Mouse (Mus musculus): Measurements from ENCODE around the gene Bpifc. TPM values are rescaled to one million over a fixed set of nuclear protein-coding genes. Genes with fewer than 3 reads are reported as not detected.
A peak's percentile ranks its signal among the peaks of the same experiment; 100 is the strongest.

The Bpifc gene
- polyA plus RNA-seq, 1 experiment from 2014 or later, result not detected

DNA sequence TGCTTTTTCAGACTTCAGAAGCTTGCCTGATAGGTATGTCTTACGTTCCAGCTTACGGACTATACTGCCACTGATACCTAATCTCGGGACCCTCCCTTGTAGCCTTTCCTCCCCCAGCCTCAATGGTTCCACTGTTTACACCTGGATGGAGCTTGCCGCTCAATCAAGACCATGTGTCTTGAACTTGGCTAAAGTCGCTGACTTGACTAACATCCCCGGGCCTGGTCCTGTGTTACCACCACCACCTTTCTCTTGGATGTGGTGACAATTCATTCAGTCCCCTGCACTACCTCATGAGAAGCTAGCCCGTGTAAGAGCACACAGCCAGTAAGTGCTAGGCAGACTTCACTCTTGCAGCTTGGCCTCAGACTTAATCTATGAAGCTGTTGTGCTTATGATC lies 47.4 kb downstream of the Bpifc start:
- WGBS, result 89% methylated on average over 7 of the region's 7 CpGs
- Histone ChIP-seq H3K27me3 (ENCODE audit: poor library complexity, severe bottlenecking) (no peaks in the 10 kb centered on the region), H3K27ac (no peak overlapping the region), H3K9me3 (no peaks in the 10 kb centered on the region), H3K4me3 (no peak overlapping the region), H3K36me3 (replicated peaks) (no peaks in the 10 kb centered on the region), H3K4me1 (no peaks in the 10 kb centered on the region)
- DNase-seq (ENCODE audit: extremely low spot score, low spot score), result no peak

DNA sequence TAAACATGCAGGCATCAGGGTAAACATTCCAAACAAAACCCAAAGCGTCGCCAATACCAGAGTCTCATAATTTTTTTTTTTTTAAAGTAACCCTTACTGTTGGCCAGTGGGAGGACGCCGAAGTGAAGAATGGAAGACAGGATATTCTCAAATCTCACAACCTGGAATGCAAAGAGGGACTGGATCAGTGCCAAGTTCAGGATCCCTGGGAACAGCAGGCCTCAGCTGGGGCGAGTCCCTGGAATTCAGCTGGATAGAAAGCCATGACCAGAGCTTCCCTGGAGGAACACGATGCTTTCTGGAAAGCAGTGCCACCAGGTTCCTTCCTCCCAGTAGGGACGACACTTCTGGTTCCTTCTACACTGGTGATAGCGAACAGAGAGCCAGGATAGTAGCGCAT lies 48.8 kb downstream of the Bpifc start:
- no peak for DNase-seq (ENCODE audit: extremely low spot score, low spot score)
- no peaks in the 10 kb centered on the region for H3K27me3 ChIP-seq (ENCODE audit: poor library complexity, severe bottlenecking)
- H3K36me3 ChIP-seq (replicated peaks), result no peaks in the 10 kb centered on the region
- 82% methylated on average over 9 of the region's 9 CpGs for WGBS
- H3K4me3 ChIP-seq, result no peak overlapping the region
- H3K4me1 ChIP-seq, result no peaks in the 10 kb centered on the region
- no peaks in the 10 kb centered on the region for H3K9me3 ChIP-seq
- H3K27ac ChIP-seq, result no peak overlapping the region

DNA sequence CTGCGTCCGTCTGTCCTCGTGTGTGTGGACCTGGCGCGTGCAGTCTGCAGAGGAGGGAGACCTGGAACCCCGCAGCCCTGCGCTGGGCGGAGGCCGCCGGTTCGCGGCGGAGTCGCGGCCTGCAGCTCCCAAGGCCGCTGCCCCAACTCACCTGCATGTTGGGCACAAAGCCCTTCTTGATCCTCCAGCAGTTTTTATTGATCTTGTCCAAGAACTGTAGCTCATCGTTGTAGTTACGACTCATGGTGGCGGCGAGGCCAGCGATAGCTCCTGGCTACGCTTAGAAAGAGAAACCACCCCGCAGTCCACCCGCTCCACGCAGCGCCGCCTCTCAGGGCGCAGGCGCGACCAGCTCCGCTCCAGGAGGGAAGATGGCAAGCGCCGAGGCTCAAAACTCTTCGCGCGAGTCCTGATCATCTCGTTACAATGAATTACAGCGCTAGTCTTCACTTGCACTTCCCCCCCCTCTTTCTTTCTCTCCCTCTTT lies 54.2 kb downstream of the Bpifc start, which contains the start of gene Rtcb:
TSS of gene Rtcb (minus strand) at position 360 of the 487 bp plus-strand sequence.
- under 1% methylated on average over 38 of the region's 38 CpGs for WGBS
- H3K27ac ChIP-seq, result peak within 1 kb of the TSS; percentile 92
- peak; percentile 91 for DNase-seq (ENCODE audit: extremely low spot score, low spot score)

DNA sequence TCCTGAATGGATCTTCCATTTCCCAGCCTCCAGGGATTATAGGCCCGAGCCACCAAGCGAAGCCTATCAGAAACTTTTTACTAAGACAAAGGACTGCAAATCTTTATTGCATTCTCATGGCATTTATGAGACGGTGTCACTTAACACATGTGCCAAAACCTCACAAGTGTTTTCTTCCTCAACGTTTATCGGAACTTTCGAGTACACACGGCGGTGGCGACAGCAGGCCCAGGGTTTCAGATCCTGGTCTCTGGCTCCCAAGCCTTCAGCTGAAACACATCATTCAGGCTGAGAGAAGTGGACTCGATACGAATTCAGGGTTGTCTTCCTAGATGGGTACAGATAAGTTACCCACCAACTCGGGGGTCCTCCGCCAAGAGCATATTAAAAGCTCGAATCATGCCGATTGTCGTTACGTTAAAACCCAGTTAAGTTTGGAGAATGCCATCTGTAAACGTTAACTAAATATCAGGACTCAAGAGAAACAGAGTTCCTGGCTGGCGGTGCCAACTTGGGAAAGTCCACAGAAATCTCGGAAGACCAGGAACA lies 54.8 kb downstream of the Bpifc start:
- Histone ChIP-seq H3K9me3 (no peaks in the 10 kb centered on the region), H3K4me3 (peak overlapping the region; percentile 90), H3K36me3 (replicated peaks) (peaks cover 37% of the 10 kb centered on the region), H3K27me3 (ENCODE audit: poor library complexity, severe bottlenecking) (no peaks in the 10 kb centered on the region), H3K4me1 (peaks cover 9% of the 10 kb centered on the region), H3K27ac (peak overlapping the region; percentile 92)
- no peak for DNase-seq (ENCODE audit: extremely low spot score, low spot score)
- WGBS, result 7% methylated on average over 20 of the region's 20 CpGs

More for the DNA sequence above, 54.2 kb downstream of the Bpifc start, which contains the start of gene Rtcb:
- Histone ChIP-seq H3K9me3 (no peaks in the 10 kb centered on the region), H3K36me3 (replicated peaks) (peaks cover 32% of the 10 kb centered on the region), H3K4me3 (peak within 1 kb of the TSS; percentile 90), H3K4me1 (peaks cover 9% of the 10 kb centered on the region), H3K27me3 (ENCODE audit: poor library complexity, severe bottlenecking) (no peaks in the 10 kb centered on the region)

DNA sequence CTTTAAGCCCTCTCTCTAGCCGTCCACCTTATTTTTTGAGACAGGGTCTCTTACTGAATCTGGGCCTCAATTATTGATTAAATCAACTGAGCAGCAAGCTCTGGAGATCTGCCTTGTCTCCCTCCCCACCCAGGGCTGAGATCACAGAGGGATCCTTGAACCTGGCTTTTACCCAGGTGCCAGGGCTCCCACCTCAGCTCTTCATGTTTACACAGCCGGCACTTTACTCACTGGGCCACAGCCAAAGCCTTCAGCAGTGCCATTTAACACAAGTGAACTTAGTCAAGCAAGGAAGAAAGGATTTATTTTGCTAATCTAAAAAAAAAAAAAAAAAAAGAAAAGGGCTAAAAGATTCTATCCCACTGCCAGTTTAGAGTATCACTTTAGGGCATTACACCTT lies 57.3 kb downstream of the Bpifc start:
- Histone ChIP-seq H3K27ac (no peak overlapping the region), H3K4me1 (peaks cover 9% of the 10 kb centered on the region), H3K4me3 (no peak overlapping the region), H3K9me3 (no peaks in the 10 kb centered on the region), H3K36me3 (replicated peaks) (peaks cover 63% of the 10 kb centered on the region), H3K27me3 (ENCODE audit: poor library complexity, severe bottlenecking) (no peaks in the 10 kb centered on the region)
- WGBS, result 91% methylated on average over 2 of the region's 2 CpGs
- no peak for DNase-seq (ENCODE audit: extremely low spot score, low spot score)

DNA sequence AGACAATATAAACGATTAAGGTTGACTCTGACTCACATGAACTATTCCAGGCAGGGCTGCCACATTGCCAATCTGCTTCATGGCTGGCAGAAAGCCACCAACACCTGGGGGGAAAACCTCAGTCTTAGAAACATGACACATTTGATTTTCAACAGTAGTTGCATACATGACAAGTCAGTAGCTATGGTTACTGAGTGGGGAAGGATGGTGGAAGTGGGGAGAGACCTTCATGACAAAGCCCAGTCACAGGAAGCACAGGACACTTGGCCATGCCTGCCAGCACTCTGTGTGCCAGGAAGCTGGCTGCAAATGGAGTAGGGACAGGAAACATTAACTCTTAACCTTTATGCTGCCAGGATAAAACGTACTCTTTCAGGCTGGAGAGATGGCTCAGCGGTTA lies 58.3 kb downstream of the Bpifc start:
- WGBS, result 87% methylated on average over 3 of the region's 3 CpGs
- H3K36me3 ChIP-seq (replicated peaks), result peaks cover 73% of the 10 kb centered on the region

DNA sequence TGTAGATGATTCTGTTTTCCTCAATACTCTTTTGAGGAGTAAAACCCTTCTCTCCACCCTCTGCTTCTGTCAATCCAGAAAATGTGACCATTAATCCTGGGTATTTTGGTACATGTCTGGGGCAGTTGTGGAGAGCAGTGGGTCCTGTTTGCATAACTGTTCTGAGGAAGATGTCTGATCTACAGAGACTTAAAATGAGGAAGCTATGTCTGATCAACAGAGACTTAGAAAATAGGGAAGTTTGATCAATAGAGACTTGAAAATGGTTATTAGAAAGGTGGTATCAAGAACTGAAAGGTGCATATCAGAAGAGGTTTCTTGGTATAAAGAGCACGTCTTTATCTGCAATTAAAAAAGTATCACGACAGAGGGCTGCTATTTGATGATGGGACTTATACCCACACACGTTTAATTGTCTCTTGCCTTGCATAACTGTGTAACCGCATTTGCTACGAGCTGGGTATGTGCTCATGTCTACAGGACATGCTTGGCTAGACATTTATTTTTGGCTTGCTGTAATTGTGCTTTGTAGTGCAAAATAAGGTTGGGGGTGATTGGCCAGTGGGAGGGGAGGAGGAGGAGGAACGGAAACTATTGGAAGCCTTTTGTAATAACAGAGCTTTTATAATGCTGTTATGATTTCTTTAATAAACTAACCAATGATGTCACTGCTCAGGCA lies 59.8 kb downstream of the Bpifc start:
- Histone ChIP-seq H3K9me3 (no peaks in the 10 kb centered on the region), H3K36me3 (replicated peaks) (peaks cover 88% of the 10 kb centered on the region), H3K4me3 (no peak overlapping the region), H3K4me1 (peaks cover 8% of the 10 kb centered on the region), H3K27ac (no peak overlapping the region), H3K27me3 (ENCODE audit: poor library complexity, severe bottlenecking) (no peaks in the 10 kb centered on the region)
- no peak for DNase-seq (ENCODE audit: extremely low spot score, low spot score)
- 91% methylated on average over 6 of the region's 6 CpGs for WGBS

More for the DNA sequence above, 58.3 kb downstream of the Bpifc start:
- H3K27me3 ChIP-seq (ENCODE audit: poor library complexity, severe bottlenecking), result no peaks in the 10 kb centered on the region
- H3K27ac ChIP-seq, result no peak overlapping the region
- no peak for DNase-seq (ENCODE audit: extremely low spot score, low spot score)
- no peak overlapping the region for H3K4me3 ChIP-seq
- H3K4me1 ChIP-seq, result peaks cover 9% of the 10 kb centered on the region
- H3K9me3 ChIP-seq, result no peaks in the 10 kb centered on the region

DNA sequence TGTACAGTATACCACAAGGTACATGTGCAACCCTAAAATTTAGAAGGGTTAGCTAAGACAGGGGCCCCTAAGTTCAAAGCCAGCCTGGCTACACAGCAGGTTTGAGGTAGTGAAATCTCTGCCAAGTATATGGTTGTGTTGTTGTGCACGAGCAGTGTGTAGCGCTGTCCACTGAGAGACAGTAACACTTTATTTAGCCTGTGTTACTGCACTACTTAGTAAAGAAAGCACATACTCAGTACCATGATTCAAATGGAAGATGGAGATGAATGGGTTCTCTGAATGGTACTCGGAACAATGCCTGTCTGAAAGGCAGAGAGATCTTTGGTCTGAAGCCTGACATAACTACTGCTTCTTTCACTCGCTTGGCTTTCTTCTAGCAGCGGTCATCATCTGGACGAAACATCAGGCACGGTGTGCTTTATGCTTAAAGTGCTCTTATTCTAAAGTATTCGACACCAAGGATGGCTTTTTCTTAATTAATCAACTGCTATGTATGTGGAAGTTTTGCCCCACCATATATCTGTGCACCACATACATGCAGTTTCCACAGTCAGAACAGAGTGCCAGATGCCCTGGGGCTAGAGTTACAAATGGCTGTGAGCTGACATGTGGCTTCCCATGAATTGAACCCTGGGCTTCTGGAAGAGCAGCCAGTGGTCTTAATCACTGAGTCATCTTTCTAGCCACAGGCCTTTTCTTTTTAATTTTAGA lies 63.1 kb downstream of the Bpifc start:
- WGBS, result 96% methylated on average over 8 of the region's 8 CpGs
- no peak overlapping the region for H3K4me3 ChIP-seq
- no peaks in the 10 kb centered on the region for H3K4me1 ChIP-seq
- no peaks in the 10 kb centered on the region for H3K27me3 ChIP-seq (ENCODE audit: poor library complexity, severe bottlenecking)
- no peaks in the 10 kb centered on the region for H3K9me3 ChIP-seq
- H3K36me3 ChIP-seq (replicated peaks), result peaks cover 100% of the 10 kb centered on the region
- H3K27ac ChIP-seq, result no peak overlapping the region
- DNase-seq (ENCODE audit: extremely low spot score, low spot score), result no peak

DNA sequence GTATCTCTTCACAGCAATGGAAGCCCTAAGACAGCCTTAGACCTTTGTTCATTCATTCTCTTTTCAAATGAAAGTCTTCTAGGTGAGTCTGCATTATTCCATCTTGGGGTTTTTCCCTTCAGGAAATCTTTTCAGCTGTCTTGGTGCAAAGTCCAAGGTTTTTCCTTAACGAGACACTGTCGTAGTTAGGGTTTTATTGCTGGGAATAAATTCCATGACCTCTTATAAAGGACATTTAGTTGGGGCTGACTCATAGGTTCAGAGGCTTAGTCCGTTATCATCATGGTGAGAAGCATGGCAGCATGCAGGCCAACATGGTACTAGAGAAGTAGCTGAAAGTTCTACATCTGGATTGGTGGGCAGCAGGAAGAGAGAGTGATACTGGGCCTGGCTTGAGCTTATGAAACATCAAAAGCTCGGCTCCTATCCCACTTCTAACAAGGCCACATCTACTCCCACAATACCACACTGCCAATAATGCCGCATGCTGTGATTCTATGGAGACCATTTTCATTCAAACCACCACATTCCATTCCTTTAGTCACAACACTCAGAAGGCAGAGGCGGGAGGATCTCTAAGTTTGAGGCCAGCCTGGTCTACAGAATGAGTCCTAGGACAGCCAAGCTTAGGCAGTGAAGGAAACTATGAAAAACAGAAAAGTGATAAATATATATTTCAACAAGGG lies 75.3 kb downstream of the Bpifc start:
- DNase-seq (ENCODE audit: extremely low spot score, low spot score), result no peak
- no peaks in the 10 kb centered on the region for H3K27me3 ChIP-seq (ENCODE audit: poor library complexity, severe bottlenecking)
- no peak overlapping the region for H3K4me3 ChIP-seq
- 94% methylated on average over 6 of the region's 6 CpGs for WGBS
- H3K4me1 ChIP-seq, result no peaks in the 10 kb centered on the region
- peaks cover 12% of the 10 kb centered on the region for H3K9me3 ChIP-seq
- H3K36me3 ChIP-seq (replicated peaks), result peaks cover 65% of the 10 kb centered on the region
- H3K27ac ChIP-seq, result no peak overlapping the region

DNA sequence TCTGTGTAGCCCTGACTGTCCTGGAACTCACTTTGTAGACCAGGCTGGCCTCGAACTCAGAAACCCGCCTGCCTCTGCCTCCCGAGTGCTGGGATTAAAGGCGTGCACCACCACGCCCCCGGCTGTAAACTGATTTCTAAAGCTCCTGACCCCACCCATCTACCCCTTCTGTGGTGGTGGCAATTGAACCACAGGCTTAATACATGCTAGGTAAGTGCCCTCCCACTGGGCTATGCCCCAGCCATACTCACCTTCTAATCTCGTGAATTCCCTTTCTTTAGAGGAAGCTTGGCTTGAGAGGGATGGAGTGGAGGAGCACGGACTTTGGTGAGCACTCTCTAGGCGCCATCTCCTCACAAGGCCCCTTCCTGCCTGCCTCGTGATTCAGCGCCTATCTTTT lies 81.7 kb downstream of the Bpifc start:
- Histone ChIP-seq H3K36me3 (replicated peaks) (peaks cover under 1% of the 10 kb centered on the region; the same call in 1 of the 2 replicates), H3K9me3 (no peaks in the 10 kb centered on the region), H3K27me3 (ENCODE audit: poor library complexity, severe bottlenecking) (peaks cover 43% of the 10 kb centered on the region), H3K27ac (no peak overlapping the region), H3K4me3 (no peak overlapping the region), H3K4me1 (peaks cover 23% of the 10 kb centered on the region)
- 90% methylated on average over 11 of the region's 11 CpGs for WGBS
- DNase-seq (ENCODE audit: extremely low spot score, low spot score), result no peak

DNA sequence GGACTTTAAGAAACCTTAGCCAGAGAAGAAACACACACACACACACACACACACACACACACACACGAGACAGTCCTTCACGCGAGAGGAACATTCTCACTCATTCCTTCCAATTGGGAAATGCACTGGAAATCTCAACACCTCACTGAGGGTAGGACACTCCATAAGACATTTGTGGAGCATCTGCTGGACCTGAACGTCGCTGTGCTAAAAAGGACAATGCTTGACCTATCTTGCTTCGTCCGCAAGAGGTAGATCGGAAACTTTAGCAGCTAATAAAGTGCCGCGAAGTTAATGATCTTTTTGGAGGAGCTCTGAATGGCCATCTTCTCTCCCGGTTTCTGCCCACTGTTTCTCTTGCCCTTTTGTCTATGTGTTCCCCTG lies 82.5 kb downstream of the Bpifc start:
- Histone ChIP-seq H3K36me3 (replicated peaks) (no peaks in the 10 kb centered on the region), H3K9me3 (no peaks in the 10 kb centered on the region), H3K27me3 (ENCODE audit: poor library complexity, severe bottlenecking) (peaks cover 43% of the 10 kb centered on the region), H3K4me1 (peaks cover 23% of the 10 kb centered on the region), H3K27ac (0 out of 2 replicates have a peak overlapping the region, but pooled peaks have one; percentile 83), H3K4me3 (peak overlapping the region; percentile 61)
- DNase-seq (ENCODE audit: extremely low spot score, low spot score), result no peak
- 53% methylated on average over 11 of the region's 11 CpGs for WGBS

DNA sequence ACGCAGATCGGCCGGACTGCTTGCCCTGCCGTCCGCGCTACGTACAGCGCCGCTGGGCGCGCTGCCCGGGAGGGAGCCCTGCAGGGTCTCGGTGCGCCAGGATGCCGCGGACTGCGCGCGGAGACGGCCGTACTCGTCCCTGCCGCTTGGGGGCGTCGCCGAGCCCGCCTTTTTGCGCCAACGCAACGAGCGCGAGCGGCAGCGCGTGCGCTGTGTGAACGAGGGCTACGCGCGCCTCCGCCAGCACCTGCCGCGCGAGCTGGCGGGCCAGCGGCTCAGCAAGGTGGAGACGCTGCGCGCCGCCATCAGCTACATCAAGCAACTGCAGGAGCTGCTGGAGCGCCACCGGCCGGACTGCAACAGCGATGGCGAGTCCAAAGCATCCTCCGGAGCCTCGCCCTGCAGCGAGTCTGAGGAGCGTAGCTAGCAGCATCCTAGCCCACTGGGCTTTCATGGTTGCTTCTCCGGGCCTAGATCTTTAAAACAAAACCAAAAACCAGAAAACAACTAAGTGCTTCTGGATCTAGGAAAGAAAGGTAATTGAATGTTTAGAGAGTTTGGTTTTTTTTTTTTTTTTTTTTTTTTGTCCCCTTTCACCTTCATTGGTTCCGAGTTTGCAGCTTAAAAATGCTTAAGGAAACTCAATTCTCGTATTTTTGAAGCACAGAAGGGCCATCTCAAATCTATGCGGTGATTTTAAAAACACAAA lies 83.0 kb downstream of the Bpifc start:
- Histone ChIP-seq H3K4me1 (peaks cover 23% of the 10 kb centered on the region), H3K27me3 (ENCODE audit: poor library complexity, severe bottlenecking) (peaks cover 43% of the 10 kb centered on the region), H3K27ac (peak overlapping the region; percentile 83), H3K36me3 (replicated peaks) (no peaks in the 10 kb centered on the region), H3K4me3 (peak overlapping the region; percentile 61), H3K9me3 (no peaks in the 10 kb centered on the region)
- 1% methylated on average over 63 of the region's 63 CpGs for WGBS
- DNase-seq (ENCODE audit: extremely low spot score, low spot score), result peak; percentile 78
